Mouse (Mus musculus): ENCODE data around the gene Stim2. TPM values are rescaled to one million over a fixed set of nuclear protein-coding genes. Genes with fewer than 3 reads are reported as not detected.

Gene Stim2
- polyA plus RNA-seq, 1 experiment, result 23.6 TPM

DNA sequence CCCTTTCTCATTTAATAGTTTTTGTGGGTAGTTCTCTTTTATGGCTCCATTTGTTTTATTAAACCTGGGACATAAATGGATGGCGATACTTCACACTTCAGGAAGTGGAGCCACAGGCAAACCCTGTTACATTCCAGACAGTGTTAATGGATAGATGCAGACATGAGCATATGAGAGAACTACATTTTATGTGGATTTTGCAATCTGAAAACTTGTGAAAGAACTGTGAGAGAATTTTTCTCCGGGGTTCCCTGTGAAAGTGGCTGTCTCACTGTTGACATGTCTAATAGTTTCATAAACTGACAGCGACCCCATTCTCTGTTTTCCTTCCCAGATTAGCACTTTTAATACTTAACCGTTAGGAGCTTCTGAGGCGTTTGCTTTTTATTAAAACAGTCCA is 2.7 kb downstream of the Stim2 start:
- Histone ChIP-seq H3K4me3 (peak overlapping the region; percentile 82), H3K79me2 (ENCODE audit: control insufficient read depth, insufficient read depth) (peaks cover 71% of the 10 kb centered on the region), H3K36me3 (ENCODE audit: control insufficient read depth, insufficient read depth) (peaks cover 6% of the 10 kb centered on the region), H3K4me2 (ENCODE audit: low read depth) (peak overlapping the region; percentile 89), H3K27me3 (ENCODE audit: control insufficient read depth, insufficient read depth, insufficient read length) (no peaks in the 10 kb centered on the region), H3ac (ENCODE audit: control insufficient read depth, insufficient read length) (no peak overlapping the region)
- TF ChIP-seq CEBPB (IDR thresholded peaks at IDR 0.05; ENCODE audit: insufficient read depth, poor library complexity, severe bottlenecking), result no peak
- TF ChIP-seq TCF3 (IDR thresholded peaks at IDR 0.05; ENCODE audit: insufficient read length, low read depth), result no peak
- TF ChIP-seq MAX (IDR thresholded peaks at IDR 0.05; ENCODE audit: low read depth), result no peak
- TF ChIP-seq POLR2AphosphoS2 (IDR thresholded peaks at IDR 0.05; ENCODE audit: insufficient read length, low read depth), result no peak
- no peak for TF ChIP-seq MYOG (IDR thresholded peaks at IDR 0.05; ENCODE audit: control insufficient read depth in 1 of 3, insufficient read depth in 1 of 3, insufficient read length in 2 of 3, low read depth in 2 of 3)
- TF ChIP-seq E2F4 (IDR thresholded peaks at IDR 0.05; ENCODE audit: insufficient read depth), result no peak
- no peak for TF ChIP-seq SRF (IDR thresholded peaks at IDR 0.05; ENCODE audit: control insufficient read depth, insufficient read length, low read depth)
- TF ChIP-seq REST (IDR thresholded peaks at IDR 0.05; ENCODE audit: insufficient read depth, insufficient read length), result no peak
- no peak for TF ChIP-seq POLR2A (IDR thresholded peaks at IDR 0.05; ENCODE audit: insufficient read length, low read depth)
- no peak for TF ChIP-seq MYOD1 (IDR thresholded peaks at IDR 0.05; ENCODE audit: control insufficient read depth in 1 of 3, insufficient read length in 2 of 3, low read depth in 2 of 3)

DNA sequence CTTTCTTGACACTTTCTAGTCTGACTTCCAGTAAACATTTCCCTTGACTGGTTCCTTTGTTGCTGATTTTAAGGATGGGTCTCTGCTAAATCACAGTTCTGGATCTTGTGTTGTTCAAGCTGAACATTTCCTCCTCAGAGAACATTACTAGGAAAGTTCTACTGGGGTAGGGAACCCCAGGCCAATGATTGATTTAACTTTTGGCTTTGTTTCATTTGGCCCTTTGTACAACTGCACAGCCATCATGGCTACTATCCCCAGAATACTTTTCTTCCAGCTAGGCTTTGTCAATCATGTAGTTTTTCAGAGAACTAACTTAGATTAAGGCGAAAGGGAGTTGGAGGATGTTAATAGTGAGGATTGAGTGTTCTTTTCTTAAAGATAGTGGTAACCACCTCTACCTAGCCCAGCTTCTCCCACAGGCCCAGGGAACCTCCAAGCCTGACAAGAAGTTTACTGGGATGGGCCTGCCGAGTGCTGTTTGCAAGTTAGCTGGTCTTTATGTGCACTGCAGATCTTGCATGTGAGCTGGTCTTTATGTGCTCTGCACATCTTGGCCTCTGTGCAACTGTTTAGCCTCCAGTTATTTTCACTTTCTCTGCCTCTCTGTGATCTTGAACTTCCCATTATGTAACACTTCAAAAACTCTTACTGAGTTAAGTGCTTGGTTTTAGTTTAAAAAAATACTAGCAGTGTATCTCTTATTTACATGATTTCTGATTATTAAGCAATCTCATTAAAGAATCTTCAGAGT is 7.0 kb downstream of the Stim2 start:
- Histone ChIP-seq H3K79me2 (ENCODE audit: control insufficient read depth, insufficient read depth) (peaks cover 100% of the 10 kb centered on the region), H3K4me3 (no peak overlapping the region), H3ac (ENCODE audit: control insufficient read depth, insufficient read length) (no peak overlapping the region), H3K36me3 (ENCODE audit: control insufficient read depth, insufficient read depth) (peaks cover 6% of the 10 kb centered on the region), H3K27me3 (ENCODE audit: control insufficient read depth, insufficient read depth, insufficient read length) (no peaks in the 10 kb centered on the region), H3K4me2 (ENCODE audit: low read depth) (no peak overlapping the region)
- TF ChIP-seq REST (IDR thresholded peaks at IDR 0.05; ENCODE audit: insufficient read depth, insufficient read length) (no peak), CEBPB (IDR thresholded peaks at IDR 0.05; ENCODE audit: insufficient read depth, poor library complexity, severe bottlenecking) (no peak), POLR2A (IDR thresholded peaks at IDR 0.05; ENCODE audit: insufficient read length, low read depth) (no peak), USF1 (IDR thresholded peaks at IDR 0.05; ENCODE audit: low read depth) (no peak), MAX (IDR thresholded peaks at IDR 0.05; ENCODE audit: low read depth) (no peak), E2F4 (IDR thresholded peaks at IDR 0.05; ENCODE audit: insufficient read depth) (no peak)

DNA sequence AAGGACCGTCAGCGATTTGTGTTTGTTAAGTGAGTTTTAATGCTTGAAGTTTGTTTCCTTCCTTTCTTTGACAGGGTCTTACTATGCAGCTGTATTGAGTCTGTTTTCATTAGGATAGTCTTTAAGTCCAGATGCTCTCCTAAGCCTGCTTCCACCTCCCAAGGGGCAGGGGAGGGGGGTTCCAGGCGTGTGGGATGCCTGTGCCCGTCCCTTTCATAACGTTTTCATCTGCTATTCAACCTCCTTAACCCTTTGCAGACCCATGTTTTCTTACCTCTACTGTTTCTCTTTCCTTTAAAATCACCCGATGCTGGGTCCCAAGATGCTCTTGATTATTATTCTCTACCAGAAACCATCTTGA is 7.5 kb downstream of the Stim2 start:
- Histone ChIP-seq H3K4me3 (no peak overlapping the region), H3K79me2 (ENCODE audit: control insufficient read depth, insufficient read depth) (peaks cover 100% of the 10 kb centered on the region), H3ac (ENCODE audit: control insufficient read depth, insufficient read length) (no peak overlapping the region), H3K4me2 (ENCODE audit: low read depth) (no peak overlapping the region), H3K27me3 (ENCODE audit: control insufficient read depth, insufficient read depth, insufficient read length) (no peaks in the 10 kb centered on the region), H3K36me3 (ENCODE audit: control insufficient read depth, insufficient read depth) (peaks cover 6% of the 10 kb centered on the region)
- TF ChIP-seq USF1 (IDR thresholded peaks at IDR 0.05; ENCODE audit: low read depth), result no peak
- no peak for TF ChIP-seq SRF (IDR thresholded peaks at IDR 0.05; ENCODE audit: control insufficient read depth, insufficient read length, low read depth)
- TF ChIP-seq MYOD1 (IDR thresholded peaks at IDR 0.05; ENCODE audit: control insufficient read depth in 1 of 3, insufficient read length in 2 of 3, low read depth in 2 of 3), result no peak

DNA sequence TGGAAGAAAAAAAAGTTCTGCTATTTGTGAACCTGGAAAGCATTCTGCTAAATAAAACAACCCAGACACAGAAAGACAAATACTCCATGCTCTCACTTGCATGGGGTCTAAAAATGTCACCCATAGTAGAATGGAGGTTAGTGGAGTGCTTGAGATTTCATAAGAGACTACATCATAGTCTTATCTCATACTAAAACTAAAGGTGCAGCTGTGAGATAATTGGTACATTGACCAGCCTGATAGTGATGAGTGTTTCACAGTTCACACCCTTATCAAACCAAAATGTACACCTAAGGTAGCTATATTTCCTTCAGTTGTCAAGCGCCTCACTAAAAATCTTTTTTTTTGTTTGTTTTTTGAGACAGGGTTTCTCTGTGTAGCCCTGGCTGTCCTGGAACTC is 8.5 kb downstream of the Stim2 start:
- Histone ChIP-seq H3K27me3 (ENCODE audit: control insufficient read depth, insufficient read depth, insufficient read length) (no peaks in the 10 kb centered on the region), H3K4me3 (no peak overlapping the region), H3K4me2 (ENCODE audit: low read depth) (no peak overlapping the region), H3K79me2 (ENCODE audit: control insufficient read depth, insufficient read depth) (peaks cover 100% of the 10 kb centered on the region), H3ac (ENCODE audit: control insufficient read depth, insufficient read length) (no peak overlapping the region), H3K36me3 (ENCODE audit: control insufficient read depth, insufficient read depth) (peaks cover 6% of the 10 kb centered on the region)
- TF ChIP-seq MYOG (IDR thresholded peaks at IDR 0.05; ENCODE audit: control insufficient read depth in 1 of 3, insufficient read depth in 1 of 3, insufficient read length in 2 of 3, low read depth in 2 of 3) (no peak), CEBPB (IDR thresholded peaks at IDR 0.05; ENCODE audit: insufficient read depth, poor library complexity, severe bottlenecking) (no peak), TCF3 (IDR thresholded peaks at IDR 0.05; ENCODE audit: insufficient read length, low read depth) (no peak), MYOD1 (IDR thresholded peaks at IDR 0.05; ENCODE audit: control insufficient read depth in 1 of 3, insufficient read length in 2 of 3, low read depth in 2 of 3) (no peak), POLR2AphosphoS2 (IDR thresholded peaks at IDR 0.05; ENCODE audit: insufficient read length, low read depth) (no peak), REST (IDR thresholded peaks at IDR 0.05; ENCODE audit: insufficient read depth, insufficient read length) (no peak), POLR2A (IDR thresholded peaks at IDR 0.05; ENCODE audit: insufficient read length, low read depth) (no peak), SRF (IDR thresholded peaks at IDR 0.05; ENCODE audit: control insufficient read depth, insufficient read length, low read depth) (no peak), TCF12 (IDR thresholded peaks at IDR 0.05; ENCODE audit: insufficient read depth, poor library complexity, severe bottlenecking) (no peak), USF1 (IDR thresholded peaks at IDR 0.05; ENCODE audit: low read depth) (no peak), E2F4 (IDR thresholded peaks at IDR 0.05; ENCODE audit: insufficient read depth) (no peak), MAX (IDR thresholded peaks at IDR 0.05; ENCODE audit: low read depth) (no peak)

DNA sequence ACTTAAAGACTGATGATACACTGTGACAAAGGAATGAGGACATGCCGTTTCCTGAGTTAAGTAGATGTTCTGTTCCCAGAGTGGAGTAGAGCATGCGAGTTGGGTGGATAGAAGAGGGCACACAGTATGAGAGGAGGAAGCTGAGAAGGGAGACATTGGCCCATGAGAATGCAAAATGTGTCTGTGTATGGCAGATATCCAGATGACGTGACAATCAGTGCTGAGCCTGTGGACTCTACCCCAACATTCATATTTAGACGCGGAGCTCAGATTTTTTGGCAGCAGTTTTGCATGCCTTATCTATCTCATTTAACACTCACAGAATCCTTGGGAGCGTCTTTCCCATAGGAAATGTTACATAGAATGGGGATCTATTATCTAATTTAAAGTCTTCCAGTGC is 9.3 kb downstream of the Stim2 start:
- no peaks in the 10 kb centered on the region for H3K36me3 ChIP-seq (ENCODE audit: control insufficient read depth, insufficient read depth)
- no peaks in the 10 kb centered on the region for H3K27me3 ChIP-seq (ENCODE audit: control insufficient read depth, insufficient read depth, insufficient read length)
- H3K4me3 ChIP-seq, result no peak overlapping the region
- H3K4me2 ChIP-seq (ENCODE audit: low read depth), result no peak overlapping the region
- peaks cover 100% of the 10 kb centered on the region for H3K79me2 ChIP-seq (ENCODE audit: control insufficient read depth, insufficient read depth)
- no peak for TF ChIP-seq MYOD1 (IDR thresholded peaks at IDR 0.05; ENCODE audit: control insufficient read depth in 1 of 3, insufficient read length in 2 of 3, low read depth in 2 of 3)
- TF ChIP-seq USF1 (IDR thresholded peaks at IDR 0.05; ENCODE audit: low read depth), result no peak
- no peak for TF ChIP-seq SRF (IDR thresholded peaks at IDR 0.05; ENCODE audit: control insufficient read depth, insufficient read length, low read depth)
- TF ChIP-seq REST (IDR thresholded peaks at IDR 0.05; ENCODE audit: insufficient read depth, insufficient read length), result no peak
- no peak for TF ChIP-seq MYOG (IDR thresholded peaks at IDR 0.05; ENCODE audit: control insufficient read depth in 1 of 3, insufficient read depth in 1 of 3, insufficient read length in 2 of 3, low read depth in 2 of 3)
- TF ChIP-seq TCF12 (IDR thresholded peaks at IDR 0.05; ENCODE audit: insufficient read depth, poor library complexity, severe bottlenecking), result no peak
- no peak for TF ChIP-seq CEBPB (IDR thresholded peaks at IDR 0.05; ENCODE audit: insufficient read depth, poor library complexity, severe bottlenecking)
- no peak for TF ChIP-seq MAX (IDR thresholded peaks at IDR 0.05; ENCODE audit: low read depth)
- TF ChIP-seq TCF3 (IDR thresholded peaks at IDR 0.05; ENCODE audit: insufficient read length, low read depth), result no peak
- TF ChIP-seq POLR2AphosphoS2 (IDR thresholded peaks at IDR 0.05; ENCODE audit: insufficient read length, low read depth), result no peak
- no peak for TF ChIP-seq E2F4 (IDR thresholded peaks at IDR 0.05; ENCODE audit: insufficient read depth)
- TF ChIP-seq POLR2A (IDR thresholded peaks at IDR 0.05; ENCODE audit: insufficient read length, low read depth), result no peak
- H3ac ChIP-seq (ENCODE audit: control insufficient read depth, insufficient read length), result no peak overlapping the region

All from myocyte (in vitro differentiated cells).